Mouse (Mus musculus) brain, embryonic 14.5 days (tissue): ENCODE data around the gene Cyp2w1.

Source experiments
- CTCF ChIP-seq: fragments of 200-500 bp; IDR thresholded peaks from 2 replicates; pipeline ENCODE4 v1.5.1; 2012; ENCODE audit warnings: inconsistent platforms, mild to moderate bottlenecking, moderate library complexity, borderline replicate concordance; ENCODE audit not compliant: insufficient read depth, insufficient read length; ENCODE audit errors: extremely low read depth
- POLR2A ChIP-seq: fragments of 200-500 bp; IDR thresholded peaks from 2 replicates; pipeline ENCODE4 v1.6.1; 2012; ENCODE audit warnings: mild to moderate bottlenecking, inconsistent platforms, borderline replicate concordance; ENCODE audit not compliant: poor library complexity, insufficient read depth, insufficient read length, severe bottlenecking; ENCODE audit errors: extremely low read depth

GRCm38 (mm10) chr5:139358653-139359052 lies 6.2 kb downstream of the Cyp2w1 start:
- TF ChIP-seq CTCF (peak; percentile 69; the same call in 1 of the 2 replicates), POLR2A (no peak)
